Mouse (Mus musculus) liver, embryonic 13.5 days (tissue): Measurements from ENCODE around the gene Nkx2-2. TPM values are rescaled to one million over a fixed set of nuclear protein-coding genes. Genes with fewer than 3 reads are reported as not detected.
"Not testable (repeated sequence)": the region's sequence is repeated elsewhere in the genome, so short reads cannot be mapped to it uniquely, and the experiment has no call there.

Source experiments
- ATAC-seq: fragments of 200-750 bp; cut with Nextera tagmentation; 2 replicates; pipeline ENCODE4 v1.8.0; 2017; ENCODE audit warnings: low read depth, mild to moderate bottlenecking, moderate number of reproducible peaks, moderate library complexity
- DNase-seq: peaks from one replicate; pipeline ENCODE4 v3.0.0; 2022
- H3K27ac ChIP-seq: fragments of 300-500 bp; sonication (generic); 2 replicates; pipeline ENCODE4 v1.5.1; 2015; ENCODE audit warnings: moderate library complexity, mild to moderate bottlenecking, inconsistent platforms
- H3K27me3 ChIP-seq: fragments of 300-500 bp; sonication (generic); 2 replicates; pipeline ENCODE4 v1.6.1; 2015; ENCODE audit warnings: mild to moderate bottlenecking, inconsistent platforms
- H3K36me3 ChIP-seq: fragments of 300-500 bp; sonication (generic); 2 replicates; pipeline ENCODE4 v1.6.1; 2015; ENCODE audit warnings: mild to moderate bottlenecking, inconsistent platforms
- H3K4me1 ChIP-seq: fragments of 300-500 bp; sonication (generic); replicated peaks from 2 replicates; pipeline ENCODE4 v1.6.1; 2015; ENCODE audit warnings: inconsistent platforms
- H3K4me2 ChIP-seq: fragments of 300-500 bp; sonication (generic); 2 replicates; pipeline ENCODE4 v1.6.1; 2015; ENCODE audit warnings: inconsistent platforms, mild to moderate bottlenecking, moderate library complexity
- H3K4me3 ChIP-seq: fragments of 300-500 bp; sonication (generic); replicated peaks from 2 replicates; pipeline ENCODE4 v1.5.1; 2015; ENCODE audit warnings: mild to moderate bottlenecking, inconsistent platforms
- H3K9ac ChIP-seq: fragments of 300-500 bp; sonication (generic); 2 replicates; pipeline ENCODE4 v1.6.1; 2015; ENCODE audit warnings: mild to moderate bottlenecking, inconsistent platforms
- H3K9me3 ChIP-seq: fragments of 300-500 bp; sonication (generic); replicated peaks from 2 replicates; pipeline ENCODE4 v1.6.1; 2016; ENCODE audit warnings: inconsistent platforms
- WGBS: fragments of 180-500 bp; shearing (Covaris S2); methylation state at CpG from one replicate; pipeline ENCODE4 v1.1.7; 2015; ENCODE audit not compliant: insufficient replicate concordance; 5-methylcytosine and 5-hydroxymethylcytosine counted together
- polyA plus RNA-seq: library from polyadenylated mRNA; unstranded; fragments of >200 nt; fragmentation: Nextera tagmentation; extraction: Ambion mirVana; gene quantifications from 2 replicates; pipeline ENCODE4 v1.2.1, GENCODE M21; 2015

Nkx2-2 gene
- polyA plus RNA-seq, 1 experiment from 2014 or later = not detected

DNA sequence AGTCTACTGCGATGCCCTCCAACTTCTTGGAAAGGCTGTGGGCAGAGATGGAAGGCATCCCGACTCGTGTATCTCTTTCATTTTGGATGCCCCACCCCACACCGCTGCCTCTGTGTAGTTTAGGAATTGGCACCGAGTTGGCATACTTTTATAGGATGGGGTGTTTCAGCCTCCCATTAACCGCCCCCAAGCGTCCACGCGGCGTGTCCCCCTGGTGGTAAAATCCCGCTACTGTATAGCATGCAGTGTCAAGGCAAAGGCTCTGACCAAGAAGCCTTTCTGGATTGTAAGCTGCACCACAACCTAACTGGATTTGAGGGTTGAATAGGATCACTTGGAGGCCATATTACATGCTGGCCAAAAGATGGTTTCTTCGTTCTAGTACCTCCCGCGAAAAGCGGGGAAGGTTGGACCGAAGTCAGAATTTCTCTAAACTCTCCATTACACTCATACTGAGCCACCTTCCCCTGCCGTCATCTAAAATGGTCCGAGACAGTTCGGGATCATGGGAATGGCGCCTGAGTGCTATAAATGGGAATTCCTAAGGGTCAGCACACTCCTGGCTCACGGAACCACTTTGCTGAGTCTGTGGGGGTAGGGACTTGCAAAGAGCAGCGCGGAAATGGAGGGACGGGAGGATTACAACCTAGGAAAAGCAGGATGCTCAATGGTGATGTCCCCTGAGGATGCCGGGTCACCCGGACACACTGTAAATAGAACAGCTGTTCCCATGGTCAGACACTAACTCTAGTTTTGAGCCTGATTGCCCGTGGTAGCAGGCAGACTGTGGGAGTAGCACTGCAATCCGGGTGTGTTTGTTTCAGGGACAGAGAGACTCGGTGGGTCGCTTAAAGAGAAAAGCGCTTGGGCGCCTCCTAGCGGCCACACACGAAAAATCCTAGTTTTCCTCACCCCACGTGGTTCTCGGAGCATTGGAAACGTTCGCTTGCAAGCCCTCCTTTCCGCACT is 15.7 kb downstream of the Nkx2-2 start:
- WGBS = 2% methylated on average over 39 of the region's 39 CpGs
- ATAC-seq = peak; percentile 62
- peaks cover 66% of the 10 kb centered on the region for H3K27me3 ChIP-seq

DNA sequence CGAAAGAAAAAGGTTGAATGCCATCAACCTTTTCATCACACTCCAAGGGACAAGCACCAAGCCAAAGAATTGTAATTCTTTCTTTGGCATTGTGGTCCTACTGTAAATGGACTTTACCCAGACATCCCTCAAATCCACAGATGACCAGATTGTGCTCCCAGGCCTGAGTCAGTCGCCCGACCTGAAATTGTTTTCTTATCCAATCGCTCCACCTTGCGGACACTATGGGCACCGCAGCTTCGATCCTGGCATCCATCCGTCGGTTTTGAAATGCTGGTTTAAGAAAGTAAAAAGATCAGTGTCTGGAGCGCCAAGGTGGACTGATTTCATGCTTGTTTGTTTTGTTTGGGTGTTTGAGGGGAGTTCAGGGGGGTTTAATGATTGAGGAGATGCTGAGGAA is 16.4 kb downstream of the Nkx2-2 start:
- Histone ChIP-seq H3K4me2 (peak overlapping the region; percentile 52), H3K4me3 (0 out of 2 replicates have a peak overlapping the region, but pooled peaks have one; percentile 32), H3K27ac (no peak overlapping the region), H3K27me3 (peaks cover 59% of the 10 kb centered on the region), H3K9ac (no peak overlapping the region), H3K4me1 (peaks cover 9% of the 10 kb centered on the region), H3K36me3 (no peaks in the 10 kb centered on the region), H3K9me3 (no peaks in the 10 kb centered on the region)
- DNase-seq = peak; percentile 42
- 7% methylated on average over 10 of the region's 10 CpGs for WGBS
- no peak for ATAC-seq

More for the DNA sequence above, 15.7 kb downstream of the Nkx2-2 start:
- Histone ChIP-seq H3K4me1 (peaks cover 9% of the 10 kb centered on the region), H3K9me3 (no peaks in the 10 kb centered on the region), H3K36me3 (no peaks in the 10 kb centered on the region), H3K4me2 (peak overlapping the region; percentile 52), H3K9ac (no peak overlapping the region), H3K4me3 (peak overlapping the region; percentile 32; the same call in 1 of the 2 replicates), H3K27ac (no peak overlapping the region)
- DNase-seq = peak; percentile 36

DNA sequence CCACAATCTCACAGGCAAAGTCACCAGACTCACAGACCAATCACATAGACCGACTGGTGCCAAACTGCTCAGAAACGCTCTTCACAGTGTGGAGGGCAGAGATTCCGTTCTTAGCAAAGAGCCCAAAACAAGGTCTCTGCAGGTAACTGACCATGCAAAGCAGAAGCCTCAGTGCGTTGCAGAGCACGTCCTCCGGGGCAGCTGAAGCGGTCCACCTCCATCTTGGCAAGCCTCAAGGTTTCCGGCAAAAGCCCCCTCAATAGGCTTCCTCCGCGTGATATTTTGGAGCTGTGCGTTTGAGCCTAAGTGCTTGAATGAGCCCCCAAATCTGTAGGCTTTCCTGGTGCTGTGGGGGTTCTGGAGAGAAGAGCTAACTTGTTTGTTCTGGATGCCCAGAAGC is 18.7 kb downstream of the Nkx2-2 start:
- peaks cover 36% of the 10 kb centered on the region for H3K27me3 ChIP-seq
- ATAC-seq = no peak
- 65% methylated on average over 11 of the region's 11 CpGs for WGBS

DNA sequence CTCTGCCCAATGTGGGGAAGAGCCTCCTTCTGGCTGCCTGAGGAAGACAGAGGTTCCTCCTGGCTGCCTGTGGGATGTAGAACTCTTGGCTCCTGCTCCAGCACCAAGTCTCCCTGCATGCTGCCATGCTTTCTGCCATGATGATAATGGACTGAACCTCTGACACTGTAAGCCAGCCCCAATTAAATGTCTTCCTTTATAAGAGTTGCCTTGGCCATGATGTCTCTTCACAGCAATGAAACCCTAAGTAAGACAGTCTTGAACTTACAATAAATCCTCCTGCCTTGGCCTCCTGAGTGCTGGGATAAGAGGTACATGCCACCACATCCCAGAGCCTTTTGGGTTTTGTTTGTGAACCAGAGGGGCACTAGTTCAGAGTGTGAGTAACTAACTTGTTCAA is 20.3 kb downstream of the Nkx2-2 start:
- H3K9ac ChIP-seq = no peak overlapping the region
- peaks cover 9% of the 10 kb centered on the region for H3K4me1 ChIP-seq
- H3K9me3 ChIP-seq = no peaks in the 10 kb centered on the region
- H3K36me3 ChIP-seq = no peaks in the 10 kb centered on the region
- H3K4me3 ChIP-seq = no peak overlapping the region
- H3K27ac ChIP-seq = no peak overlapping the region
- H3K27me3 ChIP-seq = peaks cover 21% of the 10 kb centered on the region
- no peak overlapping the region for H3K4me2 ChIP-seq
- DNase-seq (no peak), ATAC-seq (no peak)

More for the DNA sequence above, 18.7 kb downstream of the Nkx2-2 start:
- no peak overlapping the region for H3K4me2 ChIP-seq
- H3K9me3 ChIP-seq = no peaks in the 10 kb centered on the region
- no peaks in the 10 kb centered on the region for H3K36me3 ChIP-seq
- H3K4me1 ChIP-seq = peaks cover 9% of the 10 kb centered on the region
- no peak overlapping the region for H3K9ac ChIP-seq
- no peak overlapping the region for H3K4me3 ChIP-seq
- H3K27ac ChIP-seq = no peak overlapping the region
- DNase-seq = no peak

DNA sequence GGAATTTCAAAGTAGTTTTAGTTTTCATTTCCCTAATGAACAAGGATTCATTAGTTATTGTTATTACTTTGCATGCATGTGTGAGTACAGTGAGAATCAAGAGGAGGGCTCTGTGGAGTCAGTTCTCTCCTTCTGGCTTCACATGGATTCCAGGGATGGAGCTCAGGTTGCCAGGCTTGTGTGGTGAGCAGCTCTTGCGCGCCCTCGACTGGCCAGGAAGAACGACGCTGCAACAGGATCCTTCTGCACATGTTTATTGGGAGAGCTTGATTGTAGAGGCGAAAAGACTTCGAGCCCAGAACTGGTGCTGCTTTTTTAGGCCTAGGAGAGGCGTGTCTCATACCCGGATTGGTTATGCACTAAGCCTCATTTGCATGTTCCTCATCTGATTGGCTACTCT is 23.5 kb downstream of the Nkx2-2 start:
- H3K9me3 ChIP-seq, H3K4me2 ChIP-seq, H3K4me3 ChIP-seq, DNase-seq, ATAC-seq, H3K9ac ChIP-seq, H3K27ac ChIP-seq, H3K36me3 ChIP-seq, H3K27me3 ChIP-seq, H3K4me1 ChIP-seq: not testable (repeated sequence)
- 69% methylated on average over 9 of the region's 9 CpGs for WGBS

DNA sequence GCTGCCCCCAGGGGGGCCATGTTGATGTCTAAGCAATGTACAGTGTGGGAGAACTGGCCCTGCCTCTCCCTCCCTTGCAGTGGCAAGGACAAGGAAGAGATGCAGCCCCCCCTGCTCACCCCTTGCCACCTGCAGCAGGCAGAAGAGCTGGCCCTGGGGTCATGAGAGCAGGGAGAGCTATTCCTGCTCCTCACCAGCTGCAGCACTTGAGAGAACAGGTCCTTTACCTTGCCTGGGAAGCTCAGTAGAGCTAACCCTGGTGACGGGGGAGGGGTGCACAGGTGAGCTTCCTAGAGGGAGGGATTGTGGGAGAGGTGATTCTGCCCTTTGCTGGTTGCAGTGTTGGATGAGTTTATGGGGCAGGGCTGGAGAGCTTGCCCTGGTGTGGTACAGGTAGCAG is 28.2 kb downstream of the Nkx2-2 start:
- H3K9ac ChIP-seq = no peak overlapping the region
- H3K27ac ChIP-seq = no peak overlapping the region
- H3K4me1 ChIP-seq = no peaks in the 10 kb centered on the region
- H3K36me3 ChIP-seq = no peaks in the 10 kb centered on the region
- ATAC-seq = no peak
- no peak overlapping the region for H3K4me3 ChIP-seq
- no peaks in the 10 kb centered on the region for H3K9me3 ChIP-seq
- no peak overlapping the region for H3K4me2 ChIP-seq
- WGBS = 100% methylated on average over 1 of the region's 1 CpGs
- no peaks in the 10 kb centered on the region for H3K27me3 ChIP-seq
- DNase-seq = no peak

DNA sequence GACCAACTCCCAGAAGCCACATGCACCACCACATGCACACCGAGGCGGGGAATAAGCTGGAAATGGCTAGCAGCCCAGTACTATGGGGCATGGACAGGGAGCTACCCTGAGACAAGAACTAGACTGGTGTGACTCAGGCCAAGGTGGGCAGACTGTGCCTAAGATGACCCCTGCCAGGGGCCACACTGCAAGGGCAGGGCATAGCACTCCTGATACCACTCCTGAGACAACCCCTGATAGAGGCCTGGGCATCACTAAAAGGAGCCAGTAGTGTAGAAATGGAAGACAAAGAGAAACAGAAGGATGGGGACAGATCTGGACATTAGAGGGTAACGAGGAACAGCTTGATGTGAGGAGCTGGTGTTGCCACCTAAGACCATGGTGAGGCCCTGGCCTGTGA is 28.7 kb downstream of the Nkx2-2 start:
- Histone ChIP-seq H3K27me3 (no peaks in the 10 kb centered on the region), H3K4me2 (no peak overlapping the region), H3K27ac (no peak overlapping the region), H3K9me3 (no peaks in the 10 kb centered on the region), H3K9ac (no peak overlapping the region), H3K36me3 (no peaks in the 10 kb centered on the region), H3K4me1 (no peaks in the 10 kb centered on the region), H3K4me3 (no peak overlapping the region)
- no peak for DNase-seq
- 66% methylated on average over 3 of the region's 3 CpGs for WGBS
- no peak for ATAC-seq

DNA sequence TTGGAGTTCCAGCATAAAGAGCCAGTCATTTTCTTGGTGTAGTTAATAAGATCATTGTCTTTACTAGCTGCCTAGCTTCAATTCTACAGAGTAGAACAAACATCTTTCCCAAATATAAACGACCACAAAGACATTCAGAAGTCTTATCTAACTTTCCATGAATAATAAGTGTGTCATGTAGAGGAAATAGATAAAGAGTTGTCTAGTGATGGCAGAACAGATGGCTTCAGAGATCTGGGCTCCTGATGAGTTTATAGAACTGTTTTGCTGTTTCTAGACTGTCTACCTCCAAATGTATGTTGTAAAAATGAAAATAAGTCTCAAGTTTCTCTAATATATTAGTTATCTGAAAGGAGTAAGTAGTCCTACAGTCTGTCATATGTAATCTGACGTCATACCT is 41.5 kb downstream of the Nkx2-2 start:
- Histone ChIP-seq H3K4me2 (no peak overlapping the region), H3K9ac (no peak overlapping the region), H3K36me3 (no peaks in the 10 kb centered on the region), H3K4me1 (no peaks in the 10 kb centered on the region), H3K9me3 (no peaks in the 10 kb centered on the region), H3K27ac (no peak overlapping the region), H3K4me3 (no peak overlapping the region), H3K27me3 (no peaks in the 10 kb centered on the region)
- DNase-seq (no peak), ATAC-seq (no peak)
- 23% methylated on average over 2 of the region's 2 CpGs for WGBS

Other genes starting within 250 kb of the Nkx2-2 start
- gene Xrn2, start 181.2 kb downstream of the Nkx2-2 start, polyA plus RNA-seq = 38.6 and 45.4 TPM in 2 replicates
- not detected in 2 replicates for gene Nkx2-4, start 108.8 kb downstream of the Nkx2-2 start, polyA plus RNA-seq
- not detected in 2 replicates for gene Pax1, start 167.7 kb upstream of the Nkx2-2 start, polyA plus RNA-seq